Mouse (Mus musculus): ENCODE measurements at regions not wholly inside any gene's neighbourhood (a gene's known extent, or its start where the extent isn't known, plus 50 kb on each side); places are given as distances from the start of the nearest gene placed in this dataset.
A peak's percentile ranks its signal among the peaks of the same experiment; 100 is the strongest.
"Not testable (repeated sequence)": the region's sequence is repeated elsewhere in the genome, so short reads cannot be mapped to it uniquely, and the experiment has no call there.

DNA sequence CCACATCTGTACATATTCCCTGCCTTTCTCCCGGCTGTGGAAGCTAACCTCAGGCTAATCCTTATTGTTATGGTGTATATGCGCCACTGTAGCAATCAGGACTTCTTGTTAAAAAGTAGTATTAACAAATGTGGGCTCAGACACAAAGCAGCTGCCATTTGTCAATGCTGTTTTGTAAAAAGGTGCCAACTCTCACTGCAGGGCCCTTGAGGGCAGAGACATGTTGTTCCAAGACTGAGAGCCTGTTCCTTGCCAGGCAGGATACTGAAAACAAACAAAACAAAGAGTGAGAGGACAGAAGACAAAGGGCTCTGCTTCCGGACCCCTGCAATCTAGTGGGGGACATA, 262.0 kb upstream of the AI593442 start:
- H3K4me2 ChIP-seq: no peak overlapping the region
- no peak overlapping the region for H3K9ac ChIP-seq
- no peaks in the 10 kb centered on the region for H3K36me3 ChIP-seq
- H3K27ac ChIP-seq (ENCODE audit: poor library complexity, severe bottlenecking): no peak overlapping the region
- no peak for ATAC-seq (ENCODE audit: insufficient number of reproducible peaks, low FRiP score)
- no peaks in the 10 kb centered on the region for H3K9me3 ChIP-seq (replicated peaks)
- no peaks in the 10 kb centered on the region for H3K27me3 ChIP-seq (replicated peaks)
- no peak overlapping the region for H3K4me3 ChIP-seq
- WGBS: 57% methylated on average over 3 of the region's 3 CpGs
- H3K4me1 ChIP-seq (replicated peaks): peaks cover 13% of the 10 kb centered on the region

GRCm38 (mm10) chr9:52940964-52941636, 261.5 kb upstream of the AI593442 start:
- Histone ChIP-seq H3K4me2 (0 out of 2 replicates have a peak overlapping the region, but pooled peaks have one; percentile 7), H3K9ac (no peak overlapping the region), H3K36me3 (no peaks in the 10 kb centered on the region), H3K27me3 (replicated peaks) (no peaks in the 10 kb centered on the region), H3K9me3 (replicated peaks) (no peaks in the 10 kb centered on the region), H3K27ac (ENCODE audit: poor library complexity, severe bottlenecking) (no peak overlapping the region), H3K4me3 (no peak overlapping the region), H3K4me1 (replicated peaks) (peaks cover 13% of the 10 kb centered on the region)
- ATAC-seq (ENCODE audit: insufficient number of reproducible peaks, low FRiP score): no peak
- WGBS: 37% methylated on average over 11 of the region's 11 CpGs

- peaks cover 27% of the 10 kb centered on the region for H3K4me1 ChIP-seq (replicated peaks)
These were observed 255.5 kb upstream of the AI593442 start for GRCm38 (mm10) chr9:52935082-52935481.

GRCm38 (mm10) chr9:52917516-52917915, 237.9 kb upstream of the AI593442 start:
- Histone ChIP-seq H3K27ac (ENCODE audit: poor library complexity, severe bottlenecking) (no peak overlapping the region), H3K9ac (no peak overlapping the region), H3K36me3 (no peaks in the 10 kb centered on the region), H3K9me3 (replicated peaks) (no peaks in the 10 kb centered on the region), H3K27me3 (replicated peaks) (no peaks in the 10 kb centered on the region), H3K4me3 (no peak overlapping the region), H3K4me1 (replicated peaks) (no peaks in the 10 kb centered on the region), H3K4me2 (no peak overlapping the region)
- no peak for ATAC-seq (ENCODE audit: insufficient number of reproducible peaks, low FRiP score)
- 57% methylated on average over 4 of the region's 4 CpGs for WGBS

More at GRCm38 (mm10) chr9:52935082-52935481, 255.5 kb upstream of the AI593442 start:
- H3K4me3 ChIP-seq: no peak overlapping the region
- no peak overlapping the region for H3K27ac ChIP-seq (ENCODE audit: poor library complexity, severe bottlenecking)
- no peaks in the 10 kb centered on the region for H3K27me3 ChIP-seq (replicated peaks)
- H3K9me3 ChIP-seq (replicated peaks): no peaks in the 10 kb centered on the region
- no peak overlapping the region for H3K9ac ChIP-seq
- H3K36me3 ChIP-seq: no peaks in the 10 kb centered on the region
- WGBS: 30% methylated on average over 6 of the region's 6 CpGs
- ATAC-seq (ENCODE audit: insufficient number of reproducible peaks, low FRiP score): no peak
- H3K4me2 ChIP-seq: no peak overlapping the region

- no CpG with 5 or more reads among the region's 2 CpGs for WGBS
- H3K27ac ChIP-seq (ENCODE audit: poor library complexity, severe bottlenecking); H3K9me3 ChIP-seq (replicated peaks); ATAC-seq (ENCODE audit: insufficient number of reproducible peaks, low FRiP score); H3K9ac ChIP-seq; H3K4me3 ChIP-seq; H3K27me3 ChIP-seq (replicated peaks); H3K4me1 ChIP-seq (replicated peaks); H3K4me2 ChIP-seq; H3K36me3 ChIP-seq: not testable (repeated sequence)
These were observed 209.1 kb upstream of the AI593442 start for GRCm38 (mm10) chr9:52888653-52889052.

- not testable (repeated sequence) for H3K4me1 ChIP-seq (replicated peaks); ATAC-seq (ENCODE audit: insufficient number of reproducible peaks, low FRiP score); H3K27ac ChIP-seq (ENCODE audit: poor library complexity, severe bottlenecking); H3K9ac ChIP-seq; H3K4me2 ChIP-seq; H3K4me3 ChIP-seq; H3K36me3 ChIP-seq; H3K27me3 ChIP-seq (replicated peaks); H3K9me3 ChIP-seq (replicated peaks)
- whole genome bisulfite sequencing: no CpG with 5 or more reads among the region's 3 CpGs
These were observed 208.4 kb upstream of the AI593442 start for GRCm38 (mm10) chr9:52887997-52888396.

DNA sequence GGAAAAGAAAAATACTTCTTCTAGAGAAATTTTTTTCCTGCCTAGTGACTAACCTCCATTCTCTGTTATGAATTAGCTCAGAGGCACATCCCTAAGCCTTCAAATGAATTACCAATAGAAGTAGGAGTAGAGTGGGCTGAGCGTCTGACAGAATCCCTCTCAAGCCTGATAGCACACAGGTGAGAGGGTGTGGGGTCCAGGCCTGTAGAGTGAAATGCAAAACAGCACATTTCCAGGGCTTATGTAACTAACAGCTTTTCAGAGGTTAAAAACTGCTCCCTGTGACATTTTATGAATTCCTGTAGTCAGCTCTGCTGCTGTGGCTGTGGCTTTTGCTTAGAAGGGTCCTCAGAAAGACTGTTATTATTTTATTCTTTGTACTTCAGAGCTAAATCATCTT, 187.7 kb upstream of the AI593442 start:
- Histone ChIP-seq H3K4me3 (no peak overlapping the region), H3K27ac (ENCODE audit: poor library complexity, severe bottlenecking) (no peak overlapping the region), H3K9me3 (replicated peaks) (no peaks in the 10 kb centered on the region), H3K4me1 (replicated peaks) (no peaks in the 10 kb centered on the region), H3K27me3 (replicated peaks) (no peaks in the 10 kb centered on the region), H3K9ac (no peak overlapping the region), H3K36me3 (no peaks in the 10 kb centered on the region), H3K4me2 (no peak overlapping the region)
- WGBS: 76% methylated on average over 1 of the region's 1 CpGs
- no peak for ATAC-seq (ENCODE audit: insufficient number of reproducible peaks, low FRiP score)

GRCm38 (mm10) chr9:52860327-52860726, 180.7 kb upstream of the AI593442 start:
- Histone ChIP-seq H3K4me1 (replicated peaks) (no peaks in the 10 kb centered on the region), H3K27me3 (replicated peaks) (no peaks in the 10 kb centered on the region), H3K4me2 (no peak overlapping the region), H3K27ac (ENCODE audit: poor library complexity, severe bottlenecking) (no peak overlapping the region), H3K36me3 (no peaks in the 10 kb centered on the region), H3K9ac (no peak overlapping the region), H3K4me3 (no peak overlapping the region), H3K9me3 (replicated peaks) (peaks cover 8% of the 10 kb centered on the region; the same call in 1 of the 2 replicates)
- ATAC-seq (ENCODE audit: insufficient number of reproducible peaks, low FRiP score): no peak
- 82% methylated on average over 4 of the region's 4 CpGs for WGBS

DNA sequence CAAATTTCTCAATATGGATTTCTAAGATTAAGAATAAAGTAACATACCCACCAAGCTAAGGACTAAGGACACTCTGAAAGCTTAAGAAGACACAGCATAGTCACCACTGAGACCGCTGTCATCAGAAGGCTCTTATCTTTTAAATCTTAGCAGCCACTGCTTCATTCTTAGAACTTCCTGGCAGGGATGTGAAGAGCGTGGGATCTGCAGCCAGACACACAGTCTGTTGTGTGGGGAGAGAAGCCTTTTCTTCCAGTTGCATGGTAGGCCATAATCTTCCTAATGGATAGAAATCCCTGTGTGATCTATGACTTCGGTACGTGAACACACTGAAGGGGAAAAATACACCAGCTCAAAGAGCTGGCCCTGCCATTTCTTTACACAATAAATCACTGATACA, 178.8 kb upstream of the AI593442 start:
- ATAC-seq (ENCODE audit: insufficient number of reproducible peaks, low FRiP score): no peak
- WGBS: 61% methylated on average over 4 of the region's 4 CpGs
- Histone ChIP-seq H3K27me3 (replicated peaks) (no peaks in the 10 kb centered on the region), H3K27ac (ENCODE audit: poor library complexity, severe bottlenecking) (no peak overlapping the region), H3K9ac (no peak overlapping the region), H3K4me1 (replicated peaks) (no peaks in the 10 kb centered on the region), H3K4me3 (no peak overlapping the region), H3K4me2 (no peak overlapping the region), H3K9me3 (replicated peaks) (peaks cover 8% of the 10 kb centered on the region; the same call in 1 of the 2 replicates), H3K36me3 (no peaks in the 10 kb centered on the region)

DNA sequence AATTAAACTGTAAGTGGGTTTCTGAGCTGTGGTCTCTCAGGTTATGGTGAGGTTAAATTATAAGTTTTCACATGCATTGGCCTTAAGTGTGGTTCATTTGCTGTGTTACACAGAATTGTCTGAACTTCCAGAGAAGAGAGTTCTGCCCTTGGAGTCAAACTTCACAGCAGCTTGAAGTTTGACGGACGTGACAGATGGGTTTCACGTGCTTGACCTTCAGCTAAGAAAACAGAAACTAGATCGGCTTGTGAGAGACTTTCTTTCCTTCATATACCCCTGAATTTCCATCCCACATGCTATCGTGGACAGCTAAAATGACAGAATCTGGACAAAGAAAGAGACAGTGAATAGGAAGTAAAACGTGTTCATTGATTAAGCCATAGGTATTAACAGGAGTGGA, 173.8 kb upstream of the AI593442 start:
- 64% methylated on average over 6 of the region's 6 CpGs for WGBS

DNA sequence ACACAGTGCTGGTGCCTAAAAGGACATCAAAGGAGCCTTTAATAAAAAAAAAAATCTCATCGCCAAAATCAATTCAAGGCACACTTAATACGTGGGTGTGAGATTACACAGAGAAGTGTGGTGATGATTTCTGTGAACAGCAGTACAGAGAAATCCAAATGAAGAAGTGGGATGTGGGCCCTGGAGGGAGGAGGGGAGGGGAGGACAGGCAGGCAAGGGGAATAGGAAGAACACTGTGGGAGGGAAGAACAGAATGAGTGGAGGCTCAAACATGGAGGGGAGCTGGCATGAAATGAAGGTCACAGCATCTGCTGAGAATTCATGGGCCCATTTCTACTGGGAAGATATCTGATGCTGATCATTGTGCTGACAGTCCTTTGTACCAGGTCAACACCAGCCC, 171.0 kb upstream of the AI593442 start:
- WGBS: 66% methylated on average over 2 of the region's 2 CpGs
- ATAC-seq (ENCODE audit: insufficient number of reproducible peaks, low FRiP score): no peak
- H3K9ac ChIP-seq: no peak overlapping the region
- H3K4me2 ChIP-seq: no peak overlapping the region
- no peaks in the 10 kb centered on the region for H3K4me1 ChIP-seq (replicated peaks)
- no peaks in the 10 kb centered on the region for H3K27me3 ChIP-seq (replicated peaks)
- H3K36me3 ChIP-seq: no peaks in the 10 kb centered on the region
- H3K9me3 ChIP-seq (replicated peaks): no peaks in the 10 kb centered on the region
- no peak overlapping the region for H3K4me3 ChIP-seq
- H3K27ac ChIP-seq (ENCODE audit: poor library complexity, severe bottlenecking): no peak overlapping the region

More for the DNA sequence above, 173.8 kb upstream of the AI593442 start:
- Histone ChIP-seq H3K4me2 (no peak overlapping the region), H3K4me3 (no peak overlapping the region), H3K36me3 (no peaks in the 10 kb centered on the region), H3K9ac (no peak overlapping the region), H3K9me3 (replicated peaks) (no peaks in the 10 kb centered on the region), H3K27me3 (replicated peaks) (no peaks in the 10 kb centered on the region), H3K4me1 (replicated peaks) (no peaks in the 10 kb centered on the region), H3K27ac (ENCODE audit: poor library complexity, severe bottlenecking) (no peak overlapping the region)
- ATAC-seq (ENCODE audit: insufficient number of reproducible peaks, low FRiP score): no peak

DNA sequence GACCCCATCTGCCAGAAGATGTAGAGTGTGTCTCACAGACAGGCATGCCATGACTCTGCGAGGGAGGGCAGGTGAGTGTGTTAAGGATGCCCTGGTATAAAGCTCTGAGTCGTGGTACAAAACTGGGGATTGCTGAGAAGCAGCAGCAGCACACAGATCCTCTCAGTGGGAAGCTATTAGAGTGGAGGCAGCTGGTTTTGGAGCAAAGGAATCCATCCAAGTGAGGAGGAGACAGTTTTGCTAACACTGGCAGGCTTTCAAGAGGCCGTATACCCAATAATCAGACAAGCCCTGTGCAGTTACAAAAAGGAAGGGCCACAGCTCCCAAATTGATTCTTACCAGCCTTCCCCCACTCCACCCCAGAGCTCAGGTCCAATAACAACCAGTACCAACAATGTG, 170.4 kb upstream of the AI593442 start:
- Histone ChIP-seq H3K9me3 (replicated peaks) (no peaks in the 10 kb centered on the region), H3K9ac (no peak overlapping the region), H3K36me3 (no peaks in the 10 kb centered on the region), H3K27ac (ENCODE audit: poor library complexity, severe bottlenecking) (no peak overlapping the region), H3K4me2 (no peak overlapping the region), H3K27me3 (replicated peaks) (no peaks in the 10 kb centered on the region), H3K4me1 (replicated peaks) (no peaks in the 10 kb centered on the region), H3K4me3 (no peak overlapping the region)
- 73% methylated on average over 3 of the region's 3 CpGs for WGBS
- no peak for ATAC-seq (ENCODE audit: insufficient number of reproducible peaks, low FRiP score)

Measured in heart, embryonic 12.5 days (tissue).